Mouse (Mus musculus) adrenal gland, adult 18-20 months (tissue): ENCODE measurements around the gene Foxn4. TPM values are rescaled to one million over a fixed set of nuclear protein-coding genes. Genes with fewer than 3 reads are reported as not detected.

Experiments used
- DNase-seq, 2 experiments: peaks; one replicate each; pipeline ENCODE4 v3.0.0; 2021 to 2022; ENCODE audit warnings: low spot score in 2 of 2
- long read RNA-seq, 2 experiments: library from polyadenylated mRNA; stranded (forward); transcript quantifications; one replicate each; pipeline ENCODE4 v2.0.0; 2021
- total RNA-seq, 2 experiments: library from RNA; stranded (reverse); gene quantifications; 1 replicate in 1 of 2; 2 replicates in 1 of 2; pipeline ENCODE4 v1.2.3; 2021

Foxn4 gene
- total RNA-seq = not detected
- long read RNA-seq, experiment 1 = 0 reads
- long read RNA-seq, experiment 2 = 0 reads

DNA sequence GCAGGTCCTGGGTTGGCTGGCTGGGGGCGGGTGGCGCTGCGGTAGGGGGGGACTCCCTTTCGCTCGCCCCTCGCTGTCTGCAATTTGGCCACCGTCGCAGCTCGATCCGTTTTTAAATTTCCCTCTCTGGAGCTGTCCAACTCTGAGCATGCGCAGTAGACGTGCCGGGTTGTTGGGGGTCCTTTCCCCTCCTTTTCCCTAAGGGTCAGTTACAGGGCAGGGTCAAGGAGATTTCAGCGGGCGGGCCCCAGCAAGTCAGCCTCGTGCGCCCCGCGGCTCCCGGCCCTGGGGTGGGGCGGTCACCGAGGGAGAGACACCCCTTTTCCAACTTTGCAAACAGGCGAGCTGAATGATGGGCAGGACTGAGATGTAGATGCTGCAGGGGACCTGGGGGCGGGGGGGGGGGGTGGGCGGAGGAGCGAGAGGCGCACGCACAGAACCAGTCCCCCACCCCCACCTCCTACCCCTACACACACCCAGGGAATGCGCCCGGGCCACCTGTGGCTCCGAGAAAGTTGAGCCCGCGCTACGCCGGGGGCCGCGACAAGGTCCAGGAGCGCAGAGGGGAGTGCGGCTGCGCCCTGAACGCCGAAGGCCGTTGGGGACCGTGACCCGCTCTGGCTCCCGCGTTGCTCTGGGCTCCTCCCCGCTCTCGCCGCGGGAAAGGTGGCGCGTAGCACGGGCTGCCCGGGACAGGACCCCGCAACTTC is at the start of gene Foxn4:
Gene Foxn4 (minus strand): TSS at position 115 of the 710 bp plus-strand sequence.
- no peak for DNase-seq

DNA sequence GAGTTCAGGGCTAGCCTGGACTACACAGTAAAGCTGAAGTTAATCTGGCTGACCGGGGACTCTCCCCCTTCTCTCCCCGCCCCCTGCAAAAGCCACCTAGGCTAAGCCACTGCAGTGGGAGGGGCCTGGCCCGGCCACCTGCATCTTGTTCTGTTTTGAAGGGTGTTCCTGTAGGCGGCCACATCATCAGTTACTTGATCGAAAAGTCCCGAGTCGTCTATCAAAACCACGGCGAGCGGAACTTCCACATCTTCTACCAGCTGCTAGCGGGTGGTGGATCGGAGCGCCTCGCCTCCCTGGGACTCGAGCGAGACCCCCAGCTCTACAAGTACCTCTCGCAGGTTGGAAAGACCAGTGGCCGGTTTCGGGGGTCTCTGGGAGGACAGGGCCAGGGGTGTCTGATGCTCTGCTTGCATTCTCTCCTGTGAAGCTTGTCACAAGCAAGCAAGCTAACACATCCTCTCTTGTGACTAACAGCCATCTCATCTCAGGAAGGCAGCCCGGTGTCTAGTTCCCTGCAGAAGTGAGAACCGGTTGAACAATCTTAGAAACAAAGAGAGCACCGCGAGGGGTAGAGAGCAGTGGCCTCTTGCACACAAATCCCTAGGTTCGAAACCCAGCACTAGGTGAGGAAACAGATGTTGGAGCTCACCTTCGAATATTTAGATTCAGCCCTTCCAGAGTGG is 49.6 kb upstream of the Foxn4 start:
- DNase-seq = no peak

DNA sequence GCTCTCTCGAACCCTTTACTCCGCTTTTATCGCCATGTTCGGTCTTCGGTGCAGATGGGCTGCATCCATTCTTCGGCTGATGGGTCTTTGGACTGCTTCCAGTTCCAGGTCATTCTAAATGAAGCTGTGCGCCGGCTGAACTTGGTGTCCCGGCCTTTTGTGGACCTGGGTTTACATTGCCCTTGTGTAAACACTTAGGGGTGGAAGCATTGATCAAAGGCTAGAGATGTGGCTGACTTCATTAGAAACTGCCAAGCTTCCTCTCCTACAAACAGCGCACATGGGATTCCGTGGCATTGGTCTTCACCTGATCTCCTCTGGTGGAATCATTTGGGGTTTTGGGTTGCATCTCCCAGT is 36.1 kb upstream of the Foxn4 start:
- DNase-seq = no peak

DNA sequence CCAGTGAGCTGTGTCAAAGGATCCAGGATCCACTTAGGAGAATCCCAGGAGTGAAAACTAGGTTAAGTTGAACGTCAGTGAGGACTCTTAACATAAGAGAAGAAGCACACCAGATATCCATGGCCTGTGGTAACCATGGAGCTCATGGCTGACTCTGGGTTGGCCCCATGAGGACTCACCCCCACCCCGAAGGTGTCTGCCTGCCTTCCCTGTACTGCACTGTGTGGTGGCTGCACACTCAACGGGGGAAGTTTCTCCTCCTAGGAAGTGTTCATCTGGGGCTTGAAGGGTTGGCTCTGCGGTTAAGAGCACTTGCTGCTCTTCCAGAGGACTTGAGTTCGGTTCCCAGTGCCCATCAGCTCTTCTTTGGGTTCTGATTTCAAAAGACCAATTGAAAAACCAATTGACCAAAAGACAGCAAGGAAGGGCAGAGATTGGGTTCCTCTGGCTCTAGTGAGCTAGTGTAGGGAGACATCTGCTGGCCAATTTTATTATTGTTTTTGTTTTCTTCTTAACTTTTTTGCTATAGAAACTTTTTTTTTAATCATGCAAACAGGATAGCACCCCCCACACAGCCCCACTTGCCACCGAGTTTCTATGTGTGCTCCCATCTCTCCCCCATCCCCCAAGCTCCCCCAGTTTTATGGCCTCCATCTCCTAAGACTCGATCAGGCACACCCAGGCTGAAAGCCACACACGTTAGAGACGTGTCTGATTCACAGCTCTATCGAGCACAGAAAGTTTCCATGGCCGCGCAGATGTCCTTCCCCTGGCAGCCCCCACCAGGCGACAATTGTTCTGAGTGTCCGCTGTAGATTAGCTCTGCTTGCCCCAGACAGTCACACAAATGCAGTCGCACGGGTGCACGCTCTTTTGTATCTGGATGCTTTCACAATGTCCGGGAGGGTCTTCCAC is 35.4 kb upstream of the Foxn4 start:
- DNase-seq = no peak

DNA sequence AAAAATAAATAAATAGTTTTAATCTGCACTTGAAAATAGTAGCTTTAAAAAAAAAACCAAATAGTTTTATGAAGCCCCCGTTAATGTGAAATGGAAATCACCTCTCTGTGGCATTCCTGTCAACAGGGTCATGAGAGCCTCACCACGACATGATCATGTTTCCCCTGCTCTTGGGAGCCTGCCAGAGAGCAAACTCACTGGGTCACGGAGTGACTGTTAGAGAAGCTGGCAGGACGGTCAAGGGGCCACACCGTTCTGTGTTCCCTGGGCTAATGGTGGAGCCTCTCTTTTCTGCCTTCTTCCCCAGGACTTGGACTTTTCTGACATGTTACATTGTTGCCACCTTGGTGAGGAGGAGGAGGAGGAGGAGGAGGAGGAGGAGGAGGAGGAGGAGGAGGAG is 32.9 kb upstream of the Foxn4 start:
- DNase-seq = no peak

DNA sequence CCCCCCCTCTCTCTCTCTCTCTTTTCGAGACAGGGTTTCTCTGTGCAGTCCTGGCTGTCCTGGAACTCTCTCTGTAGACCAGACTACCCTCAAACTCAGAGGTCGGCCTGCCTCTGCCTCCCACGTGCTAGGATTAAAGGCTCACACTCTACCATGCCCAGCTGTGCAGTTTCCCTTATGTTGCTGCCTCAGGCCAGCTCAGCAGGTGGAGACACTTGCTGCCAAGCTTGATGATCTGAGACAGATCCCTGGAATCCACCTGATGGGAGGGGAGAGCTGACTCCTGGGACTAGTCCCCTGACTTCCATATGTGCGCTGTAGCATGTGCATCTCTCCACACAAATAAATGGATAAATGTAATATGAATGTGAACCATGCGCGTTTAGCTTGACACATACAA is 29.6 kb upstream of the Foxn4 start:
- no peak for DNase-seq

DNA sequence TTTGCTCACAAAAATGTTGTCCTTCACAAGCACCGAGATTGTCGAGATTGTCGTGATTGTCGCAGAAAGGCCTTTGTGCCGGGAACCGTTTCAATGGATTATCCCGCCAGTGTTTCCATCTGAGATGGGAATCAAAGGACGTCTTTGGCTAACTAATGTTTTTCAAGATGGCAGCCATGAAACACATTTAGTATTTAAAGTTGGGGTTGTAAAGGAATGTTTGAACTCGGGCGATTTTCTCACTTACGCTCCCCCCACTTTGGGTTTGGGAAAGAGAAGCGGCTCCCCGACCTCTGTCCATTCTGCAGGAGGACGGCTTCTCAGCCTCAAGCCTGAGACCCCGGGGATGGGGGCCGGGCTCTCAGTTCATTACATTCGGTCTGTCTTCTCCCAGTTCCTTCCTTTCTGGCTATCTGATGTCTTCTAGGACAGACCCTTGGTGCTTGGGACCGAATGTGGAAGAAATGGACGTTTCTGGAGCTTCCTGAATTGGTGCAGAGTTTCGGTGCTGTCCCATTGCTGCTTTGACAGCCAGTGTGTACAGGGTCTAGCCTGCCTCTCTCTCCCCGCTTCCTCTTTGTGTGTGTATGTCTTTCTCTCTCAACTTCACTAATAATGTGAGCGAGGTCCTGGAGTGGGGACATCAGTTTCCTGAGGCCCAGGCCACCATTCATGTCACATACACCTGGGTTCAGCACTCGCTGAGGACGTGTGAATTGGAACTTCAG is 26.4 kb upstream of the Foxn4 start:
- DNase-seq = no peak

DNA sequence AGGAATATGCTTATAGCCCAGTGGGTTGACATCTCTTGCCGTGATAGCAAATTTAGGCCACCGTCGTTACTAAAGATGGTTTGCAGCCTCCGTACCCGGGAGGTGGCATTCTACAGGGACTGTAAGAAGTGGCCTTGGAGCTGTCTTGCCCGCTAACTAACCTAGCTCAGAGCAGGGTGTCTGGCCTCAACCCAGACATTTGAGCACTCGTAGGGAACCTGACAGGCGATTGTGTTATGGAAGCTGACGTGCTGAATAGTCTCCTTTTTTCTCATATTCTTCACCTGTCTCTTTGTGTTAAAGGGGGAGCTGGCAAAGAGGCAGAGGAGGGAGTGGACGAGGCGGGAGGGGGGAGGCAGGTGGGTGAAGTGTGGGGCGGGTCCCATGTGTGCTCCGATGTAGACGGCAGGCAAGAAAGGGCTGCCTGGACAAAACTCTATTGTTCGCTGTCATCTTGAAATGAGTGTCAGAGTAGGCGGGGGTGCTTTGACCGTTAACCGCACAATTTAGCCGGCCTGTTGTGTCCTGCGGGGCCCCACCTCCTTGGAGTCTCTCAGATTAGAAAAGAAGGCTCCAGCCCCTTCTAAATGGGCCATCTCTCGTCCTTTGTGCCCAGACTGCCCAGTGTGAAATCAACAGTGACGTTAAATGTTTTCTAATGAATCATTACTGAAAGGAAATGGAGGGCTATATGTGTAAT is 25.7 kb upstream of the Foxn4 start:
- no peak for DNase-seq

DNA sequence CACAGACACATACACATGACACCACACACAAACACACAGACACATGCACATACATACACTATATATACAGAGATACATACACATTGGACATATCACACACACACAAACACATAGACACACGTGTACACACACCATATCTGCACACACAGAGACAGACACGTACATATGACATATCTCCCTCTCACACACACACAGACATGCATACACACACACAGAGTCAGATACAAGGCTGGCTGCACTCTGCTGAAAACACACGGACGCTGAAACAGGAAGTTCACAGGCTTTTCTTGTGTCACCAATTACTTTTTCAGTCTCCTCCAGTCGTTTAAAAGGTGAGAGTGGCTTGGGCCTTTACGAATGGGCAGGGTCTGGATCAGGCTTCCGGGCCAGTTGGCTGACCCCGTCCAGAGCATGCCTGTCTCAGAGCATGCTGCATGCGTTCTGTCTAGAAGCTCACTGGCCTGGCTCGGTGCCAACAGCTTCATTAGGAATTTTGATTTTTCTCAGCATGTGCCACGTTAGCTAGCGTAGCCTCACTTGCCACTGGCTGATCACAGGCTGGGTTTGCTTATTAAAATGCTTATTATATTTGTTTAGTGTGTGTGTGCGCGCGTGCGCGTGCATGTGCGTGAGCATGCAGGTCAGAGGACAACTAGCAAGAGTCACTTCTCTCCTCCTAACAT is 24.7 kb upstream of the Foxn4 start:
- no peak for DNase-seq

DNA sequence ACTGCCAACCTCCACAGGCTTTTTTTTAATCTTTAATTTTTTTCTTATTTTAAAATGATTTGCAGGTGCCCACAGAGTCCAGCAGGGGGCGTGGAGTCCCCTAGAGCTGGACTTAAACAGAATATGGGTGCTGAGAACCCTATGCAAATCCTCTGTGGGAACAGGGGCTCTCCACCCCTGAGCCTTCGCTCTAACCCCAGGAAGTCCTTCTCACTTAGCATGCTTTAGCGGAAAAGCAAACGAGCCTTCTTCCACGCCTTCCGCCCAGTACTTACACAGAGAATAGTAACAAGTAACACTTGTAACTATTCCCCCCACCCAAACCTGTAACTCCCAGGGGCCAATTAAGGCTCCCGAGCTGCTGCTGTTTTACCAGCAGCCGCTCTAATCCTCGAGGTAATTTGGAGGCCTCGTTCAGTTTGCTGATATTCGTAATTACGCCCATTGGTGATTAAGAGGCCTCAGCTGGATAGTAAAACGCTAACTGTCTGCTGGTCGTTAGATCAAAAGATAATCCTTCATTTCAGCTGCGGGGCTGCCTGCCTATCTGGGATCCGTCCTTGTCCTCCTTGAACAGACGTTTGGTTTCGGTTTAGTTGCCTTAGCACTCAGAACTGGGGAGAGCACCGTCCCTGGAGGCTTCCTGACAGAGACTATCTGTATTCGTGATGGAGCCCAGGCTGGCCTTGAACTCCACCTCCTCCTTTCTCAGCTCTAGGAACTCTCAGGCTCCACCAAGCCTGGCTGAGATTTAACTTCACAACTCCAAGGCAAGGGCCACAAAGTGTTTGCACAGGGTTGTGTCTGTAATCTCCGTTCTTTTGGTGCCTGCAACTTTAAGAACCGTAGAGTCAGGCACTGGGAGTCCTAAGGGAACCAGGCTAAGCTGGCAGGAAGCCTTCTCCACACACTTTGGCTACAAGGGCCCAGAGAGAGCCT is 23.4 kb upstream of the Foxn4 start:
- DNase-seq = peak; percentile 19 to 27

DNA sequence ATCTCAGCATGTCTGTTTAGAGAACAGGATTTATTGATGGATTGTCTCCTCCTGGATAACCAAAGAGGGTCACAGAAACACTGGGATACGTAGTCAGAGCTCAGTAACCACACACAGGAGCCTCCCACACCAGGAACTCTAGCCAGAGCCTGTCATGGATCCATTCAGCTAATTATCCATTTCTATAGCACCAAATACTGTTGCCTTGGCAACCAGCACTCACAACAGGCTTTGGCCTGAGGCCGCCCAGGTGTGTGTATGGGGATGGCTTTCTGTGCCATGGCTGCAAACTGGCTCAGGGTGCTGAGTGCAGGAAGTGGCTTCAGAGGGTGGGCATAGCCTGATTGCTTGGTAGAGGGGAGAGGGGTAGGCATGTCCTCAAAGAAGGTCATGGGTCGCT is 16.4 kb upstream of the Foxn4 start:
- no peak for DNase-seq

DNA sequence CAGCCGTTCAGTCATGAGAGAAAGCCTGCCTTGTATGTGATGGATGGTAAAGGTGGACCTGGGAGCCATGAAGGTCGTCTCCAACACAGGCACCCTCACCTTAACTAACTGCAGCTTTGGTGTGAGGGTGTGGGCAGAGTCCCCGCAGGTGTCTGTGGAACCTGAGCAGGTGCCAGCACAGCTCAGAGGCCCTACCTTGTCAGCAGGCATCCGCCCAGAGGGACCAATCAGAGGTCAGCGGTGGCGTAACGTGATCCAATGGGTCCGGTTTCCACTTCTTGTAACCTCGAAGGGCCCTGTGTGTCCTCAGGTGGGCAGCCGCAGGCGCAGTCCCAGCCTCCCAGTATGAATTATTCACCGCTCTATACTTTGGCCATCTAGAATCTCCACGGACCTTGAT is 15.3 kb upstream of the Foxn4 start, which contains the start of gene Myo1h:
Gene Myo1h (plus strand): TSS at position 293 of the 400 bp plus-strand sequence.
- no peak for DNase-seq

DNA sequence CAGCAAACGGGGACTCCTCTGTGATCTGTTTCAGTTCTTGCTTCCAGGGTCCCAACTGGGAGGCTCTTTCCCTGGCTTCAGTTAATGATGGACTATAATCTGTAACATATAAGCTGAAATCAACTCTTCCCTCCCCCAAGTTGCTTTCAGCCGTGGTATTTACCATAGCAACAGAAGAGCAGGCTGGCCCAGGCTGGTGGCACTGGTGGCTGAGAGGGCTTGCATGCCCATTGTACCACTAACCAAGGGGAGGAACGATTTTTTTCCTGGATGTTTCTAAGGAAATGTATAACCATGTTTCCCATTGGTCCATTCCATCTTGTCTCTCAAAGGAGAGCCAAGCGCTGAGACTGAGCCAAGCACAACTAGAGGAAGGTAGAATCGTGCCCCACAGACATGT is 14.8 kb upstream of the Foxn4 start:
- no peak for DNase-seq

DNA sequence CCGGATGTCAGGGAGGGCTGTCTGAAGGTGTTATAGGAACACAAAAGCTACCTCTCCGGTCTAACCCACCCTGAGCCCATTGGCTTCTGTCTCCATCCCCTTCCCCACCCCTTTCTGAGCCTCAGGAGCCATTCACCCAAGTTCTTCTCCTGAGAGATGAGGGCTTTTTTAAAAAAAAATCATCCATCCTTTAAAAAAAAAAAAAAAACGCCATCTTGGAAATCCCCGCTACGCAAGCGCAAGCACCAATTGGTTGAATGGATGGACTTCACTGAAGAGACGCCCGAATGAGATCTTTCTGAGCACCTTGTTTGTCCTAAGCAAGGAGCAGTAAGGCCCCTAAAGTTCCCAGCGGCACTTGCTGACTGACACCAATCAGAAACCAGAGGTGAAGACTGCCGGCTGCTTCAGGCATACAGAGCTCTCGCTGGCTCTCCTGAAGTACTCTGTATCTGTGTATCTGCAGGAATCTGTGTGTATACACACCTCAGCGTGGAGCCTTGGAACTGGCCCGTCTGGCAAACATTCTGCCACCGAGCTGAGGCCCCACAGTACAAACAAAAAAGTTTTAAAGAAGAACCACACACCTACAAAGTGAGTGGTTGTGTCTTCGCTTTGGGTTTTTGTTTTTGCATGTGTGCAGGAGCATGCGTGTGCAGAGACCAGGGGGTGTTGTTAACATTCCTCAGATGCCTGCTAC is 13.4 kb upstream of the Foxn4 start:
- no peak for DNase-seq

DNA sequence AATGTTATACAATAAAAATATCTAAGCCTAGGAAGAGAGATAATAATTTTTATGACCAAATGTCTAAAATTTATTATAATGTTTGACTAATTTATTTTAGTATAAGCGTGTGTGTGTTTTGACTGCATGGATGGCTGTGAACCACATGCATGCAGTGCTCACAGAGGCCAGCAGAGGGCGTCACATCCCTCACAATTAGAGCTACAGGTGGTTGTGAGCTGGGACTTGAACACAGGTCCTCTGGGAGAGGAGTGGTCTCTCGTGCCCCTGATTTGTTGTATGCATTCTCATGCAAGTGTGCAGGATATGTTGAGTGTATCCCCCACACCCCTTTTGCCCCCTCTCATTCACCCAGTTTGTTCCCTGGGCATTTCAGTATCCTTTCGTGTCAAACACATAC is 12.5 kb upstream of the Foxn4 start:
- no peak for DNase-seq

DNA sequence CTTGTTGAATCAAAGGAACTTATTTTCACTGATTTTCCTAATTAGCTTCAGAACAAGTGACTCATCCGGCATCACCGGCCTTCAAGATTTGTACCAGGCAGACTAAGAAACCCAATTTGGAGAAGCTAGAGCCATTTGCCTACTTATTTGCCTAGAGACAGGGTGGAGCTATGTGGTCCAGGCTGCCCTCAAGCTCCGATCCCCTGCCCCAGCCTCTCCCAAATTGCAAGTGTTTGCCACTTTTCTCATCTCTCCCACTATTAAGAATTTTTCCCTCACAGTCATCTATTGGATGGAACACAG is 11.7 kb upstream of the Foxn4 start:
- DNase-seq = no peak

DNA sequence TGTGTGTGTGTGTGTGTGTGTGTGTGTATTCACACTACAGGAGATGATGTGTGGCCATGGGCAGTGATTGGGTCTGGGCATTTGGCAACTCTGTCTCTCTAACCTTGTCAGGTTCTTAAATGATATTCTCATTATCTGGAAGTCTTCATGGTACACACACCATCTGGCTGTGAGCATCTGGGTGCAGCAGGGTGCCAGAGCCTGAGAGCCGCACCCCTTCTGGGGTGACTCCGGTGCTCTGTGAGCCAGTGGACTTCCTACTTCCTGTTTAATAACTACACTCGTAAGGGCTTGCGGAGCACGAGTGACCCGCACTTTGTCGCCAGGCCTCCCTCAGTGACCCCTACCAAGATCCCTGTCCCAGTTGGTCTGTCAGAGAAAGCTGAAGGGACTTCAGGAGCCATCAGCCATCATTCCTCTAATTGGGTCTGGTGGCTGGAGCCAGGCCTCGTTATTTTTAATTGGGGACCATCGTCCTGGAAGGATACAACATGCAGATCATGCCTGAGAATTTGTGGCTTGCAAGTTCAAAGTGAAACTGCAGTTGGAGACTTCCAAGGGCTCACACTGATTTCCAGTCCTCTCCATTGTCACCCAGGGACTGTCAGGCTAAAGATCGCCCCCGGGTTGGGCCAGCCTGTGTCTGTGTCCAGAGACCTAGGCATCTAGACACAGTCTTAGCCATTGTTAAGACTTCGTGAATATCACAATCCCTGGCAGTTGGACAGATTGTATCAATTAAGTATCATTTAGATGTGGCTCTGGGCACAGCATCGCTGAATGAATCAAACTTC is 11.2 kb upstream of the Foxn4 start:
- DNase-seq = no peak

DNA sequence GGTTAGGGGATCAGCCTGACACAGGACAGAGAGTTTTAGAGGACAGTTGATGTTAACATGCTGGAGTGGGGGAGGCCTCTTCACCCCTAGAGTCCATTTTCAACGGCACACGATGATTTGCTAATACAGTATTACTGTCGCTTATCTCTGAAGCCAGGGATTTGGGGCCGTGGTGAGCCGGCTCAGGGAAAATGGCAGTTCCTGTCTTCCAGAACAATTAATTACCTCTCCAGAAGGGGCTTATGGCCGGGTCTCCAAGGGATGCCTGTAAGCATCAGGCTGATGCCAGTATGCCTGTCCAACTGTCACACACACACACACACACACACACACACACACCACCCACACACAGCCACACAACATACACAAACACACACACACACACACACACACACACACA is 8.7 kb upstream of the Foxn4 start:
- no peak for DNase-seq
